Mouse (Mus musculus): ENCODE results near the gene Ankrd34c. TPM values are rescaled to one million over a fixed set of nuclear protein-coding genes. Genes with fewer than 3 reads are reported as not detected.

Gene Ankrd34c
- total RNA-seq, 2 experiments from 2014 or later: not detected

- intact Hi-C loops (cut with DNase I): no loop called here
- DNase-seq: no peak
Observed at GRCm38 (mm10) chr9:89686262-89686661, 52.0 kb downstream of the Ankrd34c start.

- peak; percentile 21 to 34 for DNase-seq
- intact Hi-C loops (cut with DNase I): loop anchor here (5.0 kb wide), 1 partner anchor 452 kb away; no protein-coding TSS in a partner anchor
Observed at GRCm38 (mm10) chr9:89678974-89679373, 59.3 kb downstream of the Ankrd34c start.

Other genes starting within 250 kb of the Ankrd34c start
- gene Minar1, start 115.3 kb downstream of the Ankrd34c start, total RNA-seq (2021): under 1 TPM; 0.05 to 0.10 TPM
- 10 to 100 TPM; 36.6 to 37.1 TPM for gene Tmed3, start 33.4 kb downstream of the Ankrd34c start, total RNA-seq (2021)
- gene Rasgrf1, start 171.4 kb upstream of the Ankrd34c start, total RNA-seq (2021): not detected